Mouse (Mus musculus) heart, embryonic 11.5 days (tissue): ENCODE data around the gene Zc2hc1c. TPM values are rescaled to one million over a fixed set of nuclear protein-coding genes. Genes with fewer than 3 reads are reported as not detected.

ENCODE experiments used
- ATAC-seq: fragments of 200-750 bp; cut with Nextera tagmentation; replicated peaks from 2 replicates; pipeline ENCODE4 v1.8.0; 2017; ENCODE audit warnings: moderate library complexity; ENCODE audit not compliant: insufficient number of reproducible peaks, low FRiP score, low TSS enrichment
- H3K27ac ChIP-seq: fragments of 300-500 bp; sonication (generic); 2 replicates; pipeline ENCODE4 v1.5.1; 2014; ENCODE audit warnings: mild to moderate bottlenecking, low read depth, low read length
- H3K27me3 ChIP-seq: fragments of 300-500 bp; sonication (generic); 2 replicates; pipeline ENCODE4 v1.6.1; 2014; ENCODE audit warnings: mild to moderate bottlenecking, low read length, mixed read lengths; ENCODE audit not compliant: control insufficient read depth, insufficient read depth
- H3K36me3 ChIP-seq: fragments of 300-500 bp; sonication (generic); 2 replicates; pipeline ENCODE4 v1.6.1; 2014; ENCODE audit warnings: mild to moderate bottlenecking, low read length, moderate library complexity, mixed read lengths; ENCODE audit not compliant: control insufficient read depth, insufficient read depth
- H3K4me1 ChIP-seq: fragments of 300-500 bp; sonication (generic); 2 replicates; pipeline ENCODE4 v1.6.1; 2014; ENCODE audit warnings: low read length; ENCODE audit not compliant: control insufficient read depth, insufficient read depth
- H3K4me2 ChIP-seq: fragments of 300-500 bp; sonication (generic); 2 replicates; pipeline ENCODE4 v1.6.1; 2014; ENCODE audit warnings: mild to moderate bottlenecking, moderate library complexity
- H3K4me3 ChIP-seq: fragments of 300-500 bp; sonication (generic); 2 replicates; pipeline ENCODE4 v1.5.1; 2014; ENCODE audit warnings: low read depth, low read length
- H3K9ac ChIP-seq: fragments of 300-500 bp; sonication (generic); 2 replicates; pipeline ENCODE4 v1.6.1; 2014; ENCODE audit warnings: mild to moderate bottlenecking, low read depth, low read length, moderate library complexity
- H3K9me3 ChIP-seq: fragments of 300-500 bp; sonication (generic); replicated peaks from 2 replicates; pipeline ENCODE4 v1.6.1; 2016; ENCODE audit warnings: low read length; ENCODE audit not compliant: control insufficient read depth
- WGBS: fragments of 180-500 bp; shearing (Covaris S2); extraction: QIAGEN DNeasy Blood & Tissue Kit; methylation state at CpG from one replicate; pipeline ENCODE4 v1.1.7; 2014; ENCODE audit not compliant: insufficient replicate concordance; 5-methylcytosine and 5-hydroxymethylcytosine counted together
- polyA plus RNA-seq: library from polyadenylated mRNA; unstranded; fragments of >200 nt; fragmentation: Nextera tagmentation; extraction: Ambion mirVana; gene quantifications from 2 replicates; pipeline ENCODE4 v1.2.1, GENCODE M21; 2014

The Zc2hc1c gene
- polyA plus RNA-seq, 1 experiment from 2014 or later: 0.93 TPM

- Histone ChIP-seq H3K4me1 (peaks cover 19% of the 10 kb centered on the region), H3K9ac (peak overlapping the region; percentile 99), H3K36me3 (peaks cover 13% of the 10 kb centered on the region), H3K9me3 (no peaks in the 10 kb centered on the region), H3K27me3 (no peaks in the 10 kb centered on the region), H3K27ac (peak overlapping the region; percentile 92), H3K4me3 (peak overlapping the region; percentile 91), H3K4me2 (peak overlapping the region; percentile 77)
- ATAC-seq: peak; percentile 79
- under 1% methylated on average over 34 of the region's 42 CpGs for WGBS
Measured at GRCm38 (mm10) chr12:85338815-85339214, 50.4 kb downstream of the Zc2hc1c start.

- no peaks in the 10 kb centered on the region for H3K27me3 ChIP-seq
- H3K27ac ChIP-seq: peak within 1 kb of the TSS; percentile 92
- H3K9ac ChIP-seq: peak within 1 kb of the TSS; percentile 99
- WGBS: under 1% methylated on average over 36 of the region's 36 CpGs
- ATAC-seq: peak; percentile 80
- H3K4me2 ChIP-seq: peak within 1 kb of the TSS; percentile 77
- no peaks in the 10 kb centered on the region for H3K9me3 ChIP-seq
- peak within 1 kb of the TSS; percentile 91 for H3K4me3 ChIP-seq
- peaks cover 9% of the 10 kb centered on the region for H3K36me3 ChIP-seq
- H3K4me1 ChIP-seq: peaks cover 19% of the 10 kb centered on the region
Measured at GRCm38 (mm10) chr12:85339243-85339729, 50.9 kb downstream of the Zc2hc1c start, which contains the start of gene Nek9. TSS of gene Nek9 (minus strand) at chr12:85339362.

GRCm38 (mm10) chr12:85339947-85340346 lies 51.6 kb downstream of the Zc2hc1c start:
- Histone ChIP-seq H3K9ac (no peak overlapping the region), H3K4me3 (peak overlapping the region; percentile 91), H3K4me1 (peaks cover 19% of the 10 kb centered on the region), H3K36me3 (peaks cover 7% of the 10 kb centered on the region; the same call in 1 of the 2 replicates), H3K27me3 (no peaks in the 10 kb centered on the region), H3K27ac (0 out of 2 replicates have a peak overlapping the region, but pooled peaks have one; percentile 92), H3K9me3 (no peaks in the 10 kb centered on the region), H3K4me2 (peak overlapping the region; percentile 77)
- WGBS: 37% methylated on average over 4 of the region's 4 CpGs
- no peak for ATAC-seq

- Histone ChIP-seq H3K27me3 (no peaks in the 10 kb centered on the region), H3K36me3 (peaks cover 6% of the 10 kb centered on the region; the same call in 1 of the 2 replicates), H3K4me1 (peaks cover 19% of the 10 kb centered on the region), H3K4me3 (no peak overlapping the region), H3K4me2 (no peak overlapping the region), H3K27ac (no peak overlapping the region), H3K9me3 (no peaks in the 10 kb centered on the region), H3K9ac (no peak overlapping the region)
- WGBS: 60% methylated on average over 1 of the region's 1 CpGs
- no peak for ATAC-seq
Measured at GRCm38 (mm10) chr12:85341131-85341530, 52.7 kb downstream of the Zc2hc1c start.

GRCm38 (mm10) chr12:85342310-85342709 lies 53.9 kb downstream of the Zc2hc1c start:
- H3K36me3 ChIP-seq: 0 out of 2 replicates have a peak, but pooled peaks cover 4% of the 10 kb centered on the region
- H3K27me3 ChIP-seq: no peaks in the 10 kb centered on the region
- no peak overlapping the region for H3K9ac ChIP-seq
- no peak overlapping the region for H3K27ac ChIP-seq
- WGBS: 70% methylated on average over 4 of the region's 4 CpGs
- no peak overlapping the region for H3K4me2 ChIP-seq
- no peaks in the 10 kb centered on the region for H3K9me3 ChIP-seq
- ATAC-seq: no peak
- peaks cover 15% of the 10 kb centered on the region for H3K4me1 ChIP-seq
- no peak overlapping the region for H3K4me3 ChIP-seq

- no peak overlapping the region for H3K4me3 ChIP-seq
- H3K4me1 ChIP-seq: peaks cover 6% of the 10 kb centered on the region
- H3K9me3 ChIP-seq: no peaks in the 10 kb centered on the region
- H3K36me3 ChIP-seq: 0 out of 2 replicates have a peak, but pooled peaks cover 9% of the 10 kb centered on the region
- no peak for ATAC-seq
- no peak overlapping the region for H3K27ac ChIP-seq
- H3K4me2 ChIP-seq: no peak overlapping the region
- H3K9ac ChIP-seq: no peak overlapping the region
- 84% methylated on average over 7 of the region's 7 CpGs for WGBS
- H3K27me3 ChIP-seq: no peaks in the 10 kb centered on the region
Measured at GRCm38 (mm10) chr12:85344252-85344651, 55.9 kb downstream of the Zc2hc1c start.

GRCm38 (mm10) chr12:85345559-85345958 lies 57.2 kb downstream of the Zc2hc1c start:
- no peak overlapping the region for H3K4me2 ChIP-seq
- 0 out of 2 replicates have a peak, but pooled peaks cover 9% of the 10 kb centered on the region for H3K36me3 ChIP-seq
- no peak overlapping the region for H3K27ac ChIP-seq
- no peak overlapping the region for H3K4me3 ChIP-seq
- no peak overlapping the region for H3K9ac ChIP-seq
- no peak for ATAC-seq
- no peaks in the 10 kb centered on the region for H3K27me3 ChIP-seq
- peaks cover 2% of the 10 kb centered on the region; the same call in 1 of the 2 replicates for H3K4me1 ChIP-seq
- H3K9me3 ChIP-seq: no peaks in the 10 kb centered on the region
- WGBS: 91% methylated on average over 6 of the region's 6 CpGs

GRCm38 (mm10) chr12:85346374-85346773 lies 58.0 kb downstream of the Zc2hc1c start:
- ATAC-seq: no peak
- Histone ChIP-seq H3K4me1 (peaks cover 5% of the 10 kb centered on the region; the same call in 1 of the 2 replicates), H3K4me2 (no peak overlapping the region), H3K9ac (no peak overlapping the region), H3K27me3 (no peaks in the 10 kb centered on the region), H3K4me3 (no peak overlapping the region), H3K36me3 (0 out of 2 replicates have a peak, but pooled peaks cover 9% of the 10 kb centered on the region), H3K9me3 (no peaks in the 10 kb centered on the region), H3K27ac (no peak overlapping the region)
- WGBS: 59% methylated on average over 3 of the region's 3 CpGs

GRCm38 (mm10) chr12:85347196-85347595 lies 58.8 kb downstream of the Zc2hc1c start:
- no peak for ATAC-seq
- WGBS: 78% methylated on average over 3 of the region's 3 CpGs
- Histone ChIP-seq H3K9ac (no peak overlapping the region), H3K27me3 (no peaks in the 10 kb centered on the region), H3K4me2 (no peak overlapping the region), H3K4me1 (peaks cover 5% of the 10 kb centered on the region; the same call in 1 of the 2 replicates), H3K36me3 (peaks cover 6% of the 10 kb centered on the region; the same call in 1 of the 2 replicates), H3K4me3 (no peak overlapping the region), H3K27ac (no peak overlapping the region), H3K9me3 (no peaks in the 10 kb centered on the region)
